Mouse (Mus musculus): ENCODE results near the gene Flrt2.

DNA sequence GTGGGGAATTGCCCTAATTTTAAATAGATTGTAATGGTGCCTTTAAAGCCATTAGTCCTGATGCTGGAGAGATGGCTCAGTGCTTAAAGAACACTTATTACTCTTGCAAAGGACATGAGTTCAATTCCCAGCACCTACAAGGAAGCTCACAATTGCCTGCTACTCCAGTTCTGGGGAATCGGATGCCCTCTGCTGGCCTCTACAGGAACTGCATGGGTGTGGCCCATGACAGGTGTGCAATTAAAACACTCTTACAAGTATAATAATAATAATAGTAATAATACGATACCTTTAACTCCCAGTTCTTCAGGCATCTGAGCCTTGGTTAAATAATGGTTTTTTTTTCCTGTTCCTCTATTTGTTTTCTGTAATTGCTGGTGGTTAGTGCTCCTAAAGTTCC, 31.2 kb downstream of the Flrt2 start:
- TF ChIP-seq POLR2A (IDR thresholded peaks at IDR 0.05; ENCODE audit: control insufficient read depth, extremely low read depth, insufficient read depth, low read length, poor library complexity), result no peak
- no peak for TF ChIP-seq CTCF (IDR thresholded peaks at IDR 0.05; ENCODE audit: borderline replicate concordance, control insufficient read depth, extremely low read depth, insufficient read depth, low read length, poor library complexity)

Data from thymus, adult 2 months (tissue).